Mouse (Mus musculus): ENCODE measurements around the gene Spop. TPM values are rescaled to one million over a fixed set of nuclear protein-coding genes. Genes with fewer than 3 reads are reported as not detected.

Gene Spop
- total and polyA plus RNA-seq, 2 experiments: 39.3 to 43.9 TPM

- Histone ChIP-seq H3K27ac (replicated peaks; ENCODE audit: insufficient read depth, low read depth, low read length) (no peak overlapping the region), H3K36me3 (ENCODE audit: control insufficient read depth, insufficient read depth, low read length) (peaks cover 4% of the 10 kb centered on the region; the same call in 1 of the 2 replicates), H3K4me1 (ENCODE audit: control insufficient read depth, insufficient read depth, low read length) (no peaks in the 10 kb centered on the region; the same call in none of the 2 replicates), H3K79me2 (ENCODE audit: control insufficient read depth, insufficient read depth, low read length) (peaks cover 32% of the 10 kb centered on the region; the same call in 1 of the 2 replicates), H3K9ac (ENCODE audit: low read depth, low read length) (no peak overlapping the region), H3K27me3 (ENCODE audit: control insufficient read depth, insufficient read depth, low read length) (no peaks in the 10 kb centered on the region), H3K4me3 (ENCODE audit: insufficient read depth, low read depth, low read length) (no peak overlapping the region)
- DNase-seq (ENCODE audit: extremely low read depth, low read depth, low spot score): no peak
- WGBS: 84% methylated on average over 3 of the region's 3 CpGs
- TF ChIP-seq POLR2A (IDR thresholded peaks at IDR 0.05; ENCODE audit: extremely low read depth, insufficient read depth, low read length) (no peak), CTCF (IDR thresholded peaks at IDR 0.05; ENCODE audit: low read depth, low read length) (peak; percentile 64)
These were observed 9.6 kb downstream of the Spop start for GRCm38 (mm10) chr11:95423505-95423904.

- no peak overlapping the region for H3K9ac ChIP-seq (ENCODE audit: low read depth, low read length)
- no peak overlapping the region for H3K4me3 ChIP-seq (ENCODE audit: insufficient read depth, low read depth, low read length)
- TF ChIP-seq POLR2A (IDR thresholded peaks at IDR 0.05; ENCODE audit: extremely low read depth, insufficient read depth, low read length) (no peak), CTCF (IDR thresholded peaks at IDR 0.05; ENCODE audit: low read depth, low read length) (no peak)
- H3K27me3 ChIP-seq (ENCODE audit: control insufficient read depth, insufficient read depth, low read length): no peaks in the 10 kb centered on the region
- 24% methylated on average over 2 of the region's 2 CpGs for WGBS
- peaks cover 28% of the 10 kb centered on the region for H3K79me2 ChIP-seq (ENCODE audit: control insufficient read depth, insufficient read depth, low read length)
- no peak overlapping the region for H3K27ac ChIP-seq (replicated peaks; ENCODE audit: insufficient read depth, low read depth, low read length)
- DNase-seq (ENCODE audit: extremely low read depth, low read depth, low spot score): peak; percentile 59
- H3K36me3 ChIP-seq (ENCODE audit: control insufficient read depth, insufficient read depth, low read length): no peaks in the 10 kb centered on the region; the same call in 1 of the 2 replicates
- H3K4me1 ChIP-seq (ENCODE audit: control insufficient read depth, insufficient read depth, low read length): peaks cover 26% of the 10 kb centered on the region
These were observed 17.5 kb downstream of the Spop start for GRCm38 (mm10) chr11:95431344-95431743.

DNA sequence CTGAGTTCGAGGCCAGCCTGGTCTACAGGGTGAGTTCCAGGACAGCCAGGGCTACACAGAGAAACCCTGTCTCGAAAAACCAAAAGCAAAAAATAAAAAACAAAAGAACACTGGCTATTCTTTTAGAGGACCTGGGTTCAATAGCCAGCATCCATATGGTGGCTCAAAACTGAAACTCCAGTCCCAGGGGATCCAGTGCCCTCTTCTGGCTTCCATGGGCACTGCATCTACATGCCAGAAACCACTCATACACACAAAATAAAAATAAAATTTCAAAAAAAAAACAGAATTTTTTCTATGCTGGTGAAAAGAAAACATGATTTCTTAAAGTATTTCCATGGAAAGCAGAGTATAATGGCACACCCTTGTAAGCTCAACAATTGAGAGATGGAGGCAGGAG is 18.3 kb downstream of the Spop start:
- Histone ChIP-seq H3K9ac (ENCODE audit: low read depth, low read length) (no peak overlapping the region), H3K4me3 (ENCODE audit: insufficient read depth, low read depth, low read length) (no peak overlapping the region), H3K79me2 (ENCODE audit: control insufficient read depth, insufficient read depth, low read length) (peaks cover 24% of the 10 kb centered on the region), H3K27ac (replicated peaks; ENCODE audit: insufficient read depth, low read depth, low read length) (no peak overlapping the region), H3K36me3 (ENCODE audit: control insufficient read depth, insufficient read depth, low read length) (no peaks in the 10 kb centered on the region; the same call in 1 of the 2 replicates), H3K27me3 (ENCODE audit: control insufficient read depth, insufficient read depth, low read length) (no peaks in the 10 kb centered on the region), H3K4me1 (ENCODE audit: control insufficient read depth, insufficient read depth, low read length) (peaks cover 26% of the 10 kb centered on the region)
- no peak for TF ChIP-seq POLR2A (IDR thresholded peaks at IDR 0.05; ENCODE audit: extremely low read depth, insufficient read depth, low read length)
- TF ChIP-seq CTCF (IDR thresholded peaks at IDR 0.05; ENCODE audit: low read depth, low read length): peak; percentile 64
- WGBS: 96% methylated on average over 2 of the region's 2 CpGs
- DNase-seq (ENCODE audit: extremely low read depth, low read depth, low spot score): no peak

DNA sequence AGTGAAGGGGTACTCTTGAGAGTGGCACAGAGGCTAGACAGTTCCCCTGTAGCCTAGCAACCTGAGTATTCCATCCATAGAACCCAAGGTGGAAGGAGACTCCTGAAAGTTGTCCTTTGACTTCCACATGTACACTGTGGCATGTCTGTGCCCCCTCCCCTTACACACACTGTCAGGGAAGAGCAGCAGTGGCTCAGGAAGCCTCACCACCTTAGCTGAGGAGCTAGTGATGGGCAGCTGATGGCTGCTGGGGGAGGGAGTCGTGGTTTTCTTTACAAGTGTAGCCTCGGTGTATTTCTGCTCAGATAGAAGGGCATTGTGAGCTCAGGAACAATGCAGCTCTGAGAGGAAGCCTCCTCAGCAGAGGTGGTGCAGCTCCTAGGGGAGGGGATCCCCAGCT is 31.5 kb downstream of the Spop start:
- Histone ChIP-seq H3K9ac (ENCODE audit: low read depth, low read length) (no peak overlapping the region), H3K79me2 (ENCODE audit: control insufficient read depth, insufficient read depth, low read length) (peaks cover 21% of the 10 kb centered on the region; the same call in 1 of the 2 replicates), H3K27ac (replicated peaks; ENCODE audit: insufficient read depth, low read depth, low read length) (no peak overlapping the region), H3K36me3 (ENCODE audit: control insufficient read depth, insufficient read depth, low read length) (peaks cover 2% of the 10 kb centered on the region; the same call in 1 of the 2 replicates), H3K4me1 (ENCODE audit: control insufficient read depth, insufficient read depth, low read length) (peaks cover 27% of the 10 kb centered on the region), H3K4me3 (ENCODE audit: insufficient read depth, low read depth, low read length) (no peak overlapping the region), H3K27me3 (ENCODE audit: control insufficient read depth, insufficient read depth, low read length) (no peaks in the 10 kb centered on the region)
- no peak for TF ChIP-seq POLR2A (IDR thresholded peaks at IDR 0.05; ENCODE audit: extremely low read depth, insufficient read depth, low read length)
- TF ChIP-seq CTCF (IDR thresholded peaks at IDR 0.05; ENCODE audit: low read depth, low read length): no peak
- no peak for DNase-seq (ENCODE audit: extremely low read depth, low read depth, low spot score)
- 20% methylated on average over 2 of the region's 2 CpGs for WGBS

GRCm38 (mm10) chr11:95446580-95447305 is 32.9 kb downstream of the Spop start:
- Histone ChIP-seq H3K4me3 (ENCODE audit: insufficient read depth, low read depth, low read length) (no peak overlapping the region), H3K4me1 (ENCODE audit: control insufficient read depth, insufficient read depth, low read length) (peaks cover 28% of the 10 kb centered on the region), H3K9ac (ENCODE audit: low read depth, low read length) (no peak overlapping the region), H3K36me3 (ENCODE audit: control insufficient read depth, insufficient read depth, low read length) (peaks cover 2% of the 10 kb centered on the region; the same call in 1 of the 2 replicates), H3K27me3 (ENCODE audit: control insufficient read depth, insufficient read depth, low read length) (no peaks in the 10 kb centered on the region), H3K79me2 (ENCODE audit: control insufficient read depth, insufficient read depth, low read length) (peaks cover 21% of the 10 kb centered on the region; the same call in 1 of the 2 replicates), H3K27ac (replicated peaks; ENCODE audit: insufficient read depth, low read depth, low read length) (no peak overlapping the region)
- 98% methylated on average over 6 of the region's 6 CpGs for WGBS
- TF ChIP-seq POLR2A (IDR thresholded peaks at IDR 0.05; ENCODE audit: extremely low read depth, insufficient read depth, low read length): no peak
- no peak for TF ChIP-seq CTCF (IDR thresholded peaks at IDR 0.05; ENCODE audit: low read depth, low read length)
- peak; percentile 59 for DNase-seq (ENCODE audit: extremely low read depth, low read depth, low spot score)

GRCm38 (mm10) chr11:95448346-95448745 is 34.5 kb downstream of the Spop start:
- no peak for TF ChIP-seq POLR2A (IDR thresholded peaks at IDR 0.05; ENCODE audit: extremely low read depth, insufficient read depth, low read length)
- TF ChIP-seq CTCF (IDR thresholded peaks at IDR 0.05; ENCODE audit: low read depth, low read length): no peak
- Histone ChIP-seq H3K4me1 (ENCODE audit: control insufficient read depth, insufficient read depth, low read length) (peaks cover 26% of the 10 kb centered on the region), H3K4me3 (ENCODE audit: insufficient read depth, low read depth, low read length) (no peak overlapping the region)

More at GRCm38 (mm10) chr11:95448346-95448745, 34.5 kb downstream of the Spop start:
- no peak for DNase-seq (ENCODE audit: extremely low read depth, low read depth, low spot score)
- H3K9ac ChIP-seq (ENCODE audit: low read depth, low read length): no peak overlapping the region
- H3K36me3 ChIP-seq (ENCODE audit: control insufficient read depth, insufficient read depth, low read length): peaks cover 5% of the 10 kb centered on the region
- 85% methylated on average over 3 of the region's 3 CpGs for WGBS
- H3K79me2 ChIP-seq (ENCODE audit: control insufficient read depth, insufficient read depth, low read length): peaks cover 22% of the 10 kb centered on the region; the same call in 1 of the 2 replicates
- no peaks in the 10 kb centered on the region for H3K27me3 ChIP-seq (ENCODE audit: control insufficient read depth, insufficient read depth, low read length)
- no peak overlapping the region for H3K27ac ChIP-seq (replicated peaks; ENCODE audit: insufficient read depth, low read depth, low read length)

Measured in liver, adult 2 months (tissue).